ENCODE assay signal across 21 mouse cellular contexts in the genomic region with DNA sequence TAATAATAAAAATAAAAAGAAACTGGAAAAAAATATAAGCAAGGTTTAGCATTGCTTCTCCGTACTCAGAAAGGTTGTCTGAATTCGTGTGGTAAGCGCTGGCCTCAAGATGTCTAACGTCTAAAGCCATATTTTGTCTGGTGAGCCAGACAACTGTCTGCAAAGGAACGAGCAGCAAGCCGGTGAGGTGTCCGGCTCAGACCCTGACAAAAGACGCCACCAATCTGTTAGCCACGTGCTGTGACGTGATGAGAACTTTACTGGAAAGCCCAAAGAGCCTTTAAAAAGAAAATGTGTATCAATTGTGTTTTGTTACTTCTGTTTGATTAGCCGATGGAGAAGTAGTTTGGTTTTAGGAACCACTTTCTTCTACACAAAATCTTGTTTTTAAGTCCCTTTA.
DNase-seq lines count a peak whose midpoint lies in the region; ATAC-seq lines count a peak whose summit lies in the region.
"Had no signal": no experiment of that assay in that cellular context is flagged by ENCODE, and none has a peak within 500 bp of the region (broad histone marks: within the 10 kb centered on the region; RNA-seq: fewer than 3 reads in every experiment).

No protein-coding gene starts in this region.

- no peak overlapping the region for H3K9ac ChIP-seq in embryonic facial prominence, embryonic 14.5 days (ENCODE audit: low read depth, low read length)
- H3K9ac ChIP-seq in hindbrain, embryonic 13.5 days, result no peak overlapping the region
- no peak overlapping the region for H3K9ac ChIP-seq in hindbrain, embryonic 14.5 days
- H3K9ac ChIP-seq: embryonic facial prominence, embryonic 12.5 days; forebrain, embryonic 12.5 days; forebrain, embryonic 15.5 days; heart, embryonic 12.5 days; heart, embryonic 15.5 days; hindbrain, embryonic 12.5 days; intestine, embryonic 15.5 days had no signal

- no peak for ATAC-seq in embryonic facial prominence, embryonic 14.5 days (ENCODE audit: low read depth)
- ATAC-seq in hindbrain, embryonic 13.5 days (ENCODE audit: low FRiP score), result no peak
- no peak for ATAC-seq in hindbrain, embryonic 14.5 days (ENCODE audit: low FRiP score)
- ATAC-seq: intestine, embryonic 15.5 days had no signal

- H3K27me3 ChIP-seq in embryonic facial prominence, embryonic 14.5 days (replicated peaks; ENCODE audit: control insufficient read depth, insufficient read depth, low read length), result no peaks in the 10 kb centered on the region
- H3K27me3 ChIP-seq in embryonic facial prominence, embryonic 10.5 days (replicated peaks; ENCODE audit: low read depth, poor library complexity, severe bottlenecking), result peaks cover 9% of the 10 kb centered on the region; the same call in 1 of the 2 replicates
- no peaks in the 10 kb centered on the region for H3K27me3 ChIP-seq in hindbrain, embryonic 13.5 days
- H3K27me3 ChIP-seq in hindbrain, embryonic 14.5 days (ENCODE audit: control insufficient read depth, insufficient read depth, low read length), result no peaks in the 10 kb centered on the region
- 0 out of 2 replicates have a peak, but pooled peaks cover 3% of the 10 kb centered on the region for H3K27me3 ChIP-seq in limb, embryonic 10.5 days (ENCODE audit: low read depth, poor library complexity, severe bottlenecking)
- H3K27me3 ChIP-seq: embryonic facial prominence, embryonic 12.5 days; heart, embryonic 12.5 days; hindbrain, embryonic 12.5 days; intestine, embryonic 15.5 days had no signal

- H3K36me3 ChIP-seq in embryonic facial prominence, embryonic 14.5 days (ENCODE audit: control insufficient read depth, insufficient read depth, low read length), result 0 out of 2 replicates have a peak, but pooled peaks cover 7% of the 10 kb centered on the region
- no peaks in the 10 kb centered on the region for H3K36me3 ChIP-seq in embryonic facial prominence, embryonic 10.5 days (replicated peaks)
- no peaks in the 10 kb centered on the region for H3K36me3 ChIP-seq in hindbrain, embryonic 13.5 days
- peaks cover 9% of the 10 kb centered on the region for H3K36me3 ChIP-seq in hindbrain, embryonic 14.5 days (replicated peaks; ENCODE audit: control insufficient read depth, insufficient read depth)
- no peaks in the 10 kb centered on the region for H3K36me3 ChIP-seq in limb, embryonic 10.5 days
- H3K36me3 ChIP-seq: embryonic facial prominence, embryonic 12.5 days; forebrain, embryonic 12.5 days; forebrain, embryonic 15.5 days; heart, embryonic 12.5 days; heart, embryonic 15.5 days; intestine, embryonic 15.5 days had no signal

- no peak overlapping the region for H3K4me3 ChIP-seq in embryonic facial prominence, embryonic 14.5 days (ENCODE audit: low read depth, low read length)
- no peak overlapping the region for H3K4me3 ChIP-seq in embryonic facial prominence, embryonic 10.5 days
- H3K4me3 ChIP-seq in hindbrain, embryonic 13.5 days, result no peak overlapping the region
- H3K4me3 ChIP-seq in hindbrain, embryonic 14.5 days (replicated peaks; ENCODE audit: low read length), result no peak overlapping the region
- no peak overlapping the region for H3K4me3 ChIP-seq in limb, embryonic 10.5 days
- H3K4me3 ChIP-seq: erythroblast, embryonic 14.5 days; forebrain, embryonic 12.5 days; forebrain, embryonic 15.5 days; heart, embryonic 12.5 days; hindbrain, embryonic 12.5 days; intestine, embryonic 15.5 days had no signal

- no peak overlapping the region for H3K27ac ChIP-seq in embryonic facial prominence, embryonic 14.5 days (replicated peaks; ENCODE audit: low read depth, low read length)
- no peak overlapping the region for H3K27ac ChIP-seq in embryonic facial prominence, embryonic 10.5 days (replicated peaks)
- 0 out of 2 replicates have a peak overlapping the region, but pooled peaks have one; percentile 30 for H3K27ac ChIP-seq in hindbrain, embryonic 13.5 days
- no peak overlapping the region for H3K27ac ChIP-seq in hindbrain, embryonic 14.5 days
- H3K27ac ChIP-seq in limb, embryonic 10.5 days, result peak overlapping the region; percentile 66; the same call in 1 of the 2 replicates
- H3K27ac ChIP-seq: embryonic facial prominence, embryonic 12.5 days; forebrain, embryonic 12.5 days; forebrain, embryonic 15.5 days; heart, embryonic 15.5 days; hindbrain, embryonic 12.5 days; intestine, embryonic 15.5 days had no signal

- 0 out of 2 replicates have a peak overlapping the region, but pooled peaks have one; percentile 42 for H3K4me2 ChIP-seq in embryonic facial prominence, embryonic 14.5 days (ENCODE audit: low read depth, low read length)
- H3K4me2 ChIP-seq in hindbrain, embryonic 13.5 days, result no peak overlapping the region
- H3K4me2 ChIP-seq in hindbrain, embryonic 14.5 days (replicated peaks), result no peak overlapping the region

- H3K4me1 ChIP-seq in embryonic facial prominence, embryonic 14.5 days (ENCODE audit: control insufficient read depth, insufficient read depth, low read length), result peaks cover 17% of the 10 kb centered on the region
- H3K4me1 ChIP-seq in embryonic facial prominence, embryonic 10.5 days, result peaks cover 23% of the 10 kb centered on the region
- H3K4me1 ChIP-seq in hindbrain, embryonic 13.5 days (replicated peaks), result peaks cover 14% of the 10 kb centered on the region
- H3K4me1 ChIP-seq in hindbrain, embryonic 14.5 days (replicated peaks; ENCODE audit: control insufficient read depth, insufficient read depth, low read length), result peaks cover 12% of the 10 kb centered on the region
- H3K4me1 ChIP-seq in limb, embryonic 10.5 days, result peaks cover 38% of the 10 kb centered on the region
- H3K4me1 ChIP-seq: heart, embryonic 15.5 days; intestine, embryonic 15.5 days had no signal

- peaks cover 4% of the 10 kb centered on the region for H3K9me3 ChIP-seq in embryonic facial prominence, embryonic 14.5 days (ENCODE audit: control insufficient read depth, low read length)
- no peaks in the 10 kb centered on the region for H3K9me3 ChIP-seq in embryonic facial prominence, embryonic 10.5 days
- no peaks in the 10 kb centered on the region for H3K9me3 ChIP-seq in hindbrain, embryonic 13.5 days
- H3K9me3 ChIP-seq in hindbrain, embryonic 14.5 days (ENCODE audit: control insufficient read depth, low read length), result no peaks in the 10 kb centered on the region
- H3K9me3 ChIP-seq in limb, embryonic 10.5 days (replicated peaks), result no peaks in the 10 kb centered on the region
- H3K9me3 ChIP-seq: embryonic facial prominence, embryonic 12.5 days; forebrain, embryonic 12.5 days; forebrain, embryonic 15.5 days; heart, embryonic 12.5 days; heart, embryonic 15.5 days; hindbrain, embryonic 12.5 days; intestine, embryonic 15.5 days had no signal

- DNase-seq in embryonic facial prominence, embryonic 14.5 days (ENCODE audit: low spot score), result no peak
- no peak for DNase-seq in embryonic facial prominence, embryonic 10.5 days (ENCODE audit: low spot score)
- no peak for DNase-seq in hindbrain, embryonic 14.5 days (ENCODE audit: low spot score)
- DNase-seq in embryo, embryonic 10.5 days (ENCODE audit: low spot score), result peak; percentile 38
- DNase-seq in limb, embryonic 10.5 days (ENCODE audit: low spot score), result no peak
- no peak for DNase-seq in gastrocnemius, adult 8-10 months (ENCODE audit: low spot score in 2 of 2)
- DNase-seq: adrenal gland, postnatal 14 days; cerebellum, adult 11 months; cerebellum, postnatal 36 days; gastrocnemius, postnatal 14 days; heart, postnatal 14 days; heart, postnatal 4 days had no signal

- WGBS in embryonic facial prominence, embryonic 14.5 days, result 58% methylated on average over 11 of the region's 11 CpGs
- WGBS in embryonic facial prominence, embryonic 10.5 days, result 59% methylated on average over 11 of the region's 11 CpGs
- WGBS in hindbrain, embryonic 13.5 days, result 47% methylated on average over 11 of the region's 11 CpGs
- WGBS in hindbrain, embryonic 14.5 days, result 51% methylated on average over 11 of the region's 11 CpGs
- WGBS in limb, embryonic 10.5 days, result 49% methylated on average over 11 of the region's 11 CpGs

Comparison
In these comparisons a context has a peak if more than half of its experiments do, and no peak if none do; other contexts are left out.
1. H3K27ac ChIP-seq: peak in hindbrain, embryonic 13.5 days (single experiment) and limb, embryonic 10.5 days (single experiment); none in embryonic facial prominence, embryonic 14.5 days (single experiment), embryonic facial prominence, embryonic 10.5 days (single experiment) and hindbrain, embryonic 14.5 days (single experiment).